Mouse (Mus musculus): ENCODE measurements at regions not wholly inside any gene's neighbourhood (a gene's known extent, or its start where the extent isn't known, plus 50 kb on each side); places are given as distances from the start of the nearest gene placed in this dataset.
"Not testable (repeated sequence)": the region's sequence is repeated elsewhere in the genome, so short reads cannot be mapped to it uniquely, and the experiment has no call there.

DNA sequence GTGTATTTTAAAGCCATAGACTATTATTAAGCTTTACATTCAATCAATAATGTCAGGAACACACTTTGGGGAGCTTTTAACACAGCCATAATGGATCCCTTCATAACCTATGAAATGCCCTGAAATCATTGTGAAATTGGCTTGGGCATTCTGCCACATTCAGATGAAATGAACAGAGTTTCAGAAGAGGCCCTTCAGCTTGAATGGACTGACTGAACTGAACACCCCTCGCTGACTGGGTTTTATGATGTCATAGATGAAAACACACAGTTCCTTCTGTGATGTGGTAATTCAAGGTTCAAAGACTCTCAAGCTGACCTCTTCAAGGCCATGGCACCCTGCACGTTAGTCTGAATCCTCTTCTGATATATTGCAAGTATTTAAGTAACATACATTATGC lies 298.4 kb upstream of the Ercc4 start:
- DNase-seq: no peak

GRCm38 (mm10) chr16:12824646-12825045 lies 284.8 kb upstream of the Ercc4 start:
- DNase-seq: no peak

- DNase-seq: no peak
Measured at GRCm38 (mm10) chr16:12826222-12826621, 283.3 kb upstream of the Ercc4 start.

DNA sequence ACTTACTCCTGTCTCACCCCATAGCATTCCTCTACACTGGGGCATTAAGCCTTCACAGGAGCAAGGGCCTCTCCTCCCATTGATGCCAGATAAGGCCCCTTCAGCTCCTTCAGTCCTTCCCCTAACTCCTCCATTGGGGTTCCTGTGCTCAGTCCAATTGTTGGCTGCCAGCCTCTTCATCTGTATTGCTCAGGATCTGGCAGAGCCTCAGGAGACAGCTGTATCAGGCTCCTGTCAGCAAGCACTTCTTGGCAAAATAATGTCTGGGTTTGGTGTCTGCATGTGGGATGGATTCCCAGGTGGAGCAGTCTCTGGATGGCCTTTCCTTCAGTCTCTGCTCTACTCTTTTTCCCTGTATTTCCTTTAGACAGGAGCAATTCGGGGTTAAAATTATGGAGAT lies 278.2 kb upstream of the Ercc4 start:
- DNase-seq: not testable (repeated sequence)

DNA sequence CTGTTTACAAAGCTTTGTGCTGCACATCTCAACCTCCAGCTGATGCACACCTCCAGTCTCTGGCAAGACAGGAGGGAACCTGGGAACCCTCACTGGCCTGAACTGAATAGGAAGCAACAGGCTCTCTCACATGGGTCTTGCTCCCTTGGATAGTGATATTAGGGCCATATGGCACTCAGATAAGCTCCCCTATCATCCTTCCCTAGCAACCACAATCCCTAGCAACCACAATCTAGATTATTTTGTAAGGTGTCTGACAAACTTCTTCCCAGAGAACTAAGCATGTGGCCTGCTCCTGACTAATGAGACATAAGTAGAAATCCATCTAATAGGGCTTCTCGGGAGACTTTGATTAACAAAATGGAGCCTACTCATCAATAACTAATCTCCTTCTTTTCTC lies 253.1 kb upstream of the Ercc4 start:
- DNase-seq: no peak

- DNase-seq: no peak
Measured at GRCm38 (mm10) chr16:12859714-12860355, 249.6 kb upstream of the Ercc4 start.

- DNase-seq: no peak
Measured at GRCm38 (mm10) chr16:12862561-12862960, 246.9 kb upstream of the Ercc4 start.

DNA sequence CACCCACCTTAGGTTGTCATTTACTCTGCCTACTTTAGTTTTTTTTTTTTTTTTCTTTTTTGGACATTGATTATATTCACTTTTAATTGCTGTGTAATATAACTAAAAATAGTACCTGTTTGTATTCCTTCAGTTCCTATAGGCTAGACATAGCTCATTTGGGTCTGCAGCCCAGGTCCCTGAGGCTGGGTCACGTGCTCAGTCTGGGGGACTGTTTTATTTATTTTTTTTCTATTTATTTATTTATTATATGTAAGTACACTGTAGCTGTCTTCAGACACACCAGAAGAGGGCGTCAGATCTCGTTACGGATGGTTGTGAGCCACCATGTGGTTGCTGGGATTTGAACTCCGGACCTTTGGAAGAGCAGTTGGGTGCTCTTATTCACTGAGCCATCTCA lies 231.2 kb upstream of the Ercc4 start:
- not testable (repeated sequence) for DNase-seq

DNA sequence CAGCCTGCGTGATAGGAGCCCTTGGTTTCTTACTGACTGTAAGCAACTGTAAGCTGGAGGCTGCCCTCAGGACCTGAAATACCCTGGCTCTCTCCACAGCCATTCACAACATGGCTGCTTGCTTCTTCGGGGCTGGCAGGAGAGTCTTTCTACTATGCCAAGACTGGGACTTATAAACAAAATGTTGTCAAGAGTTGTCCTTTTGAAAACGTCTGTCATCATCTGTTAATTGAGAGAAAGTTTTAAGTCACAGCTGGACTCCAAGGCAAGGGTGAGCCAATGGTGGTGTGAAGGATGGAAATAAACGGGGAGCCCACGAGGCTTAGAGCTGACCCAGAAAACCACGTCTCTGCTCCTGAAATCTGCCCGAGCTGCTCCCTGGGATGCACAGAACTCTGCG lies 229.5 kb upstream of the Ercc4 start:
- DNase-seq: no peak

DNA sequence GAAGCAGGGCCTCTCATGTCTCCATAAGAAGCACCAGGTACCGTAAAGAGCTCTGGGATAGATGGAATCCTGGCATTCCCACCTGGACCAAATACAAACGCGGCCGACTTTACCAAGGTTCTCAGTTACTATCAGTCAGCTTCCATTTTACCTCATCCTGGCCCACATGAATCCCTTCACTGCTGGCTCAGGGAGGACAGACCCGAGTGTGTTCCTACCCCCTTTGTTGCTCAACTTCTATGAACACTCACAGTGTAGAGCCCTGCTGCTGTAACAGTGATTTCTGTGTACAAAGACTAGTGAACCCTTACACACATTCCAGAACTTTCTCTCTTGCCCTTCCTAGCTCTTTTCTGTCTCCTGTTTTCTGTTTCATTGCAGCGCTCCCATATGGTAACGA lies 229.0 kb upstream of the Ercc4 start:
- DNase-seq: no peak

DNA sequence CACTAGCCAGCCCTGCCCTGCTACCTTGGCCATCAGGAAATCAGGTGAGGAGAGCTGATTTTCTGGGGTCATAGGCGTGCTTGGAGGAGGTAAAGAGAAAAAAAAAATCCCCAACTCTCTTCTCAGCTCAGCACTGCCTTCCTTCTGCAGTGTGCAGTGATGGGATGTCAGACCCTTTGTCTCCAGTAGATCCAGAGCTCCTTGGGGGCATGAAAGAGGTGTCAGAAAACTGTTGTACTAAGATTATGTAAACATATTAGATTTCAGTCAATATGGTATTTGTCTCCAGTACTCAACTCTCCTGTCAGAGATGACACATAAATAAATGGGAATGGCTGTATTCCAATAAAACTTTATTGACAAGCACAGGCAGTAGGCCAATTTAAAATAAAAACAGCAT lies 226.8 kb upstream of the Ercc4 start:
- no peak for DNase-seq

GRCm38 (mm10) chr16:12884556-12884955 lies 224.9 kb upstream of the Ercc4 start:
- no peak for DNase-seq

DNA sequence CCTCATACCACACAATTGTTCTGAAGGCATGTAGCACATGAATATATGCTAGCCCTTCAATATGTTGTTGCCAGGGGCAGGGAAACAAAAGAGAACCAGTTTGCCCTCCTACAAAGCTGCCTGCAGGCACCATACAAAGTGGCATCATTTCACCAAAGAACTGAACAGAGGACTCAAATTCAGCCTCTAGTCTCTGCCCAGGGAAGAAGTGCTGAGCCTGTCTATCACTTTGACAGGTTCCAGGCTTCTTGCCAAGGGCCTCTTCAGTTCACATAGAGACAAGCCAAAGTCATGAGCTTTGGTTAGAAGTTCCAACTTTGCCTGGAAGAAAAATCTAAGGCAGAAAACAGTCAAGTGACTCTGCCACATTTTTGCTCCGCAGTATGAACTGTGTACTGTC lies 223.4 kb upstream of the Ercc4 start:
- DNase-seq: no peak

DNA sequence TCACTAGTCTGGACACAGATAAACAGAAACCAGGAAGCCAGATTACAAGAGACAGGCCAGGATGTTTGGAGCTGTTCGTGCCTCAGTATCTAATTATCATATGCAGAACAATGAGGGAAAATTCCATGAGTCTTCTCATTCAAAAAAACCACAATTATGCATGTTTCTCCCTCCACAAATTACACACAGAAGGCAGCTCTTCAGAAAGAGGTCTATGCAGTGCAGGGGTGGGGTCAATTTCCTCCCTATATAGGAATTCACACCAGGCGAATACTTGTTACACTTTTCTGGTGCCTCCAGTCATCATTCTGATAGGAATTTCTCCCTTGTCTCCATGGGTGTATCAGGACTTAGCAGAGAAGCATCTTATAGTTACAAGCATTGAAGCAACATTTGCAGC lies 222.1 kb upstream of the Ercc4 start:
- no peak for DNase-seq

DNA sequence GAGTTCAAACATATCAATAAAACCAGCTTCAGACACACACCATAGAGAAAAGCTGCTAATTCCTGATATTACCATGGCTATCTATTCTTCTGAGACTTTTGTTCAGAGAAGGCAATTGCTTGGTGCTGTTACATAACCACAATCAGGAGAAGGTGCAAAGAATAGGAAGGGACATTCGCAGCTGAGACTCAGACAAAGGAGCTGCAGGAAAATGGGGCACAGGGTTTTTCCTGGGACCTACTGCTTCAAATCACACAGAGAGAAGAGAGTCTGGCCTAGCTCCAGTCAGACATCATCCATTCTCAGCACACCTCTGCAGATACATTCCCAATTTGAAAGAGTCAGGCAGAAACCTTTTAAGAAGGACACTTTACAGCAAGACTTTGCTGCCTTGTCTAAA lies 219.4 kb upstream of the Ercc4 start:
- DNase-seq: no peak

DNA sequence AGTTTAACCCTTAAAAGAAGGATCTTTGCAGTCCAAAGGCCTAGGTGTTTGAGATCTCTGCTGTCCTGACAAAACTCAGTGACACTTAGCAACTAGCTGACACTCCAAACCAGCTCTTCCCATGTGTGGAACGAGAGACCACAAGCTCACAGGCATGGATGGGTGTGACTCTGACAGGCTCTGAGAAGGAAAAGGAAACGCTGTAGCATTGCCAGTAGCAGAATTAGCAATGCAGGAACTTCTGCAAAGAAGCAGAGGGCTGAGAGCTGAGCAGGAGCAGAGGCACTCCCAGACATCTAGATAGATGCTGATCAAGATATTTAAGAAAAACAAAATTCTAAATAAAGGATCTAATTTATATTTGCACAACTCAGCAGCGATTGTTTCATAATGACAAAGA lies 218.9 kb upstream of the Ercc4 start:
- no peak for DNase-seq

DNA sequence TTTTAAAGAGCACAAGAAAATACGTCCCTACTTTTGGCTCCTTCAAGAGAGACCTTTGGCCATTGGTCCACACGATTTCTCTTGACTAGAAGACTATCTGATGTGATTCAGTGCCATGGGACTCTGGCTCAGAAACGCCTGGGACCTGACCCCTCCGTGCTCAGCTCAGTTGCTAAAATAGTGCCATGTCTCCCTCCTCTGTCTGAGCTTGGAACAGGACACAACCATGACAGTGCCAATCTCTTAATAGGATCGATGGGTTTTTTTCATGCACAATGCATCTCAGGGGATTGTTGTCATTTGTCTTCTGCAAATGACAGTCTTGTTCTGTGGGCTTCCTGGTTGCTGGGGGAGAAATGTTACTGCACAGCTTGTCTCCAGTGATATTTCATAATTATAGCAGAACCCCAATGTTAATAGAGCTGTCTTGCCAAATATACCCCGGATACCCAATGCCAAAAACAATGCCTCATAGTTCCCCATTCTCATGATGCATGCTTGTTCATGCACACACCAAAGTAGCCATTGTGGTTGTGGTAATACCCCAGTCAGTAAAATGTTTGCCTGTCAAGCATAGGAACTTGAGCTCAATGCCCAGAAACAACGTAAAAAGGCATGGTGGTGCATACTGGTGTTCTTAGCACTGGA lies 216.7 kb upstream of the Ercc4 start:
- no peak for DNase-seq

GRCm38 (mm10) chr16:12897267-12897666 lies 212.2 kb upstream of the Ercc4 start:
- DNase-seq: no peak

- DNase-seq: no peak
Measured at GRCm38 (mm10) chr16:12900670-12901069, 208.8 kb upstream of the Ercc4 start.

- no peak for DNase-seq
Measured at GRCm38 (mm10) chr16:12901096-12901995, 208.1 kb upstream of the Ercc4 start.

GRCm38 (mm10) chr16:12901996-12902319 lies 207.5 kb upstream of the Ercc4 start:
- no peak for DNase-seq

DNA sequence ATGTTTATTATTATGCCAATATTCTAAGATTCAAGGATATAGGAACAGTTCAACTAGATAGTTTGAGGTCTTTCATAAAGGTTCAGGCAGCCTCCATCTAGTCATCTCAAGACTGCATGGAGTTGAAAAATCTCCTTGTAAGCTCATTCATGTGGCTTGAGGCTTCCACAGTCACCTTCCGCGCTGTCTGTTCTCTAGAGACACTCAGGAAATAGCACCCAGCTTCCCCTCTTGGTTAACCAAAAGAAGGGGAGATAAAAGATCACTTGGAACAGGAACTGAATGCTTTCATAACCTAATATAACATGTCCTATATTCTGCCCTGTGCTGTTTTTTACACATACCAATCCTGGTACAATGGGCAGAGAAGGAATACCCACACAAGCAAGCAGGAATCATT lies 206.3 kb upstream of the Ercc4 start:
- DNase-seq: no peak

DNA sequence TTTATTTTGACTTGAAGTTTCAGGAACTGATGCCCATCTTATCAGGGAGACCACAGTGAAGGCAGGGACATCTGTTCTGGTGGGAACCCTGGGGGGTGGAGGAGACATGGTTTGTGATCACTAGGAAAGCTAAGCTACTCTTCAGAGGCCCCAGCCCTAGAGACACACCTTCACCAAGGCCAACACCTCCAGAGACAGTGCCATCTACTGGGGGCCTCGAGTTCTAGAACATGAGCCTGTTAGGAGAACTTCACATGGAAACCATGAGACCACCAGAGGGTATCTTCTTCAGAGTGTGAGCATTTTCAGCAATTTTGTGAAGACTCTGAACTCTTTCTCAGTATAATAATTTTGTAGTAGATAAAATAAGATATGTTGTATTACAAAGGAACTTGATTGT lies 204.5 kb upstream of the Ercc4 start:
- DNase-seq: no peak

GRCm38 (mm10) chr16:12924668-12925067 lies 184.8 kb upstream of the Ercc4 start:
- no peak for DNase-seq

All from thymus, postnatal 36 days (tissue).